Mouse (Mus musculus): ENCODE measurements around the gene Unc5b. TPM values are rescaled to one million over a fixed set of nuclear protein-coding genes. Genes with fewer than 3 reads are reported as not detected.

Gene Unc5b
- total RNA-seq, 1 experiment from 2014 or later: 0.38 TPM

DNA sequence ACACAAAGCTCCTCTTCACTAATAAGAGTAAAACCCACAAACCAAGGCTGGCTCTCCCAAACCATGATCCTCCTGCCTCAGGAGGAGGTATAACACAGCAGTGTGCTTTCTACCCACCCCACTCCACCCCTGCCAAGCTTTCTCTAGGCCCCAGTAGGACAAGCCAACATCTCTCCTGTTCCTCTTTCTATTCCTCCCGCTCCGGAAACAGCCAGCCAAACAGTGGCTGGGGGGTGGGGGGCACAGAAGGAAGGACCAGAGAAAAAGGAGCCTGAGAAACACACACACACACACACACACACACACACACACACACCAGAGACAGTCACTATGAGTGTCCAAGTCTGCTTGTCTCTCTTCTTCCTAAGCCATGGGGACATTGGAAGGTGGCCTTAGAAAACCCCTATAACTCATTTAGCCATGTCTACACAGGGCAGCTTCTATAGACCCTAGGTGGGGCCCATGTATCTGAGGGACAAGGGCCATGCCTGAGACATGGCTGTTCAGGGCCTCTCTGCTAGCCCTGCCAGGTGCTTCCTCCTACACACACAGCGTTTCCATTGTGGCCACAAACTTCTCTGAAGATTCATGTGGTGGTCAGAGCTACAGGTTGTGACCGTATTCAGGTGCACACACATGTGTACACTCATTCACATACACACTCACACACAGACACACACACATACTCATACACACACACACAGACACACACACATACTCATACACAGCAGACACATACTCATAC is 91.6 kb downstream of the Unc5b start:
- ATAC-seq (replicated peaks; ENCODE audit: insufficient number of reproducible peaks, low FRiP score, low TSS enrichment, poor library complexity, severe bottlenecking): no peak

DNA sequence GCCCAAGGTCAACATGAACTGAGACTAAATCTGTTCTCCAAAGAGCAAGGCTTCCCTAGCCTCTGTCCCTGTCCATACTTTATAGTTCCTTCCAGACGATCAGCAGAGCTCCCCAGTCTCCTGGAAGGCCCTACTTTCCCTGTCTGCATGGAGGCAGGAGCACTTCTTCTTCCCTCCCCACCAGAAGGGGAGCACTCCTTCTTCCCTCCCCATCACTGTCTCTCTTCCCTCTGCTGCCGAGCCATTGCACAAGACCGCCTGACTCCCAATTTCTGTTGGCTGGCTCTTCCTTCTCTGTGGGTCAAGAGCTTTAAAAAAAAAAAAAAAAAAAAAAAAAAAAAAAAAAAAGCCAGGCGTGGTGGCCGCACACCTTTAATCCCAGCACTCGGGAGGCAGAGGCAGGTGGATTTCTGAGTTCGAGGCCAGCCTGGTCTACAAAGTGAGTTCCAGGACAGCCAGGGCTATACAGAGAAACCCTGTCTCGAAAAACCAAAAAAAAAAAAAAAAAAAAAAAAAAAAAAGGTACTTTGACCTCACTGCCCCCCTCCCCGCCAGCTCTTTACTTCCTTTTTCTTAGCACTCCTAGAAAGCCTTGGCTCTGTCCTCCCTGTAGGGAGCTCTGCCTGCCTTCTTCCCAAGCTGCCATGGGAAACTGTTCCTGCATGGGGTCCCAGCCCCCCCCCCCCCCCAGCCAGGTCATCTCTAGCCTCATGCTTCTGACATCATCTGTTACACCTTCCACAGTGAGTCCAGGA is 93.3 kb downstream of the Unc5b start:
- ATAC-seq (replicated peaks; ENCODE audit: insufficient number of reproducible peaks, low FRiP score, low TSS enrichment, poor library complexity, severe bottlenecking): no peak

- no peak for ATAC-seq (replicated peaks; ENCODE audit: insufficient number of reproducible peaks, low FRiP score, low TSS enrichment, poor library complexity, severe bottlenecking)
Observed at GRCm38 (mm10) chr10:60737169-60737728, 94.1 kb downstream of the Unc5b start.

- ATAC-seq (replicated peaks; ENCODE audit: insufficient number of reproducible peaks, low FRiP score, low TSS enrichment, poor library complexity, severe bottlenecking): no peak
Observed at GRCm38 (mm10) chr10:60735737-60736136, 95.6 kb downstream of the Unc5b start.

DNA sequence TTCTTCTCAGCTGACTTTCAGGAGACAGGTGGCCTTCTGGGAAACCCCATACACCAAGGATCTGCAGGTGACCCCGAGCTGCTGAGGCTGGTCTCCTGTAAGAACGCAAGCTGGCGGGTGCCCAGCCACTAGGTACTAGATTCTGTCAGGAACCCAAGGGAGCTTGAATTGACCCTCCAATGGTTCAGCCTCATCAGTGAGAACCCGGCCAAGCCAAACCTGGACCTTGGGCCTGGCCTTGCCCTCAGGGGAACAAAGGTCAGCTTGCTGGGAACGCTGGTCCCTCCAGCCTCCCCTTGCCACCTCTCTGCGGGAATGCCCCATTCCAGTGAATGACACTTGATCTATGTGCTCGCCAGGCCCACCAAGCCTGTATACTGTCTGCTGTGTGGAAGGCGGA is 97.9 kb downstream of the Unc5b start:
- no peak for ATAC-seq (replicated peaks; ENCODE audit: insufficient number of reproducible peaks, low FRiP score, low TSS enrichment, poor library complexity, severe bottlenecking)

- no peak for ATAC-seq (replicated peaks; ENCODE audit: insufficient number of reproducible peaks, low FRiP score, low TSS enrichment, poor library complexity, severe bottlenecking)
Observed at GRCm38 (mm10) chr10:60732397-60732861, 99.0 kb downstream of the Unc5b start.

- ATAC-seq (replicated peaks; ENCODE audit: insufficient number of reproducible peaks, low FRiP score, low TSS enrichment, poor library complexity, severe bottlenecking): no peak
Observed at GRCm38 (mm10) chr10:60731742-60732141, 99.6 kb downstream of the Unc5b start.

DNA sequence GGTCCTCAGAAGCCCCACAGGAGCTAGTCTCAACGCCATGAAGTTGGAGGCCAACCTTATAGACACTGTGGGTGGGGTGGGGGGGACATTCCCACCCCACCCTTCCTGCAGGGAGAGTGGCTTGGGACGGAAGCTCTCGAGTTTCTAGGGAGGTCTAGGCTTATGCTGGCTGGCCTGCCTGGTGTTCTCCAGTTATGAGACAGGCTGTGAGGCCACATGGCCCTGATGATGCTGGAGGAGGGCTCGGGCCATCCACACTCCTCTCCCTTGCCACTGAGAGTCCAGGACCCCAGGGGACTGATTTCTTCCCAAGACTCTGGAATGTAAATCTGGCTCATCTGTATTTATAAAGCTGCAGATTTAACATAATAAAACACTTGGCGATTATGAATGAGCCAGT is 104.1 kb downstream of the Unc5b start:
- no peak for ATAC-seq (replicated peaks; ENCODE audit: insufficient number of reproducible peaks, low FRiP score, low TSS enrichment, poor library complexity, severe bottlenecking)

- no peak for ATAC-seq (replicated peaks; ENCODE audit: insufficient number of reproducible peaks, low FRiP score, low TSS enrichment, poor library complexity, severe bottlenecking)
Observed at GRCm38 (mm10) chr10:60726896-60727295, 104.5 kb downstream of the Unc5b start.

DNA sequence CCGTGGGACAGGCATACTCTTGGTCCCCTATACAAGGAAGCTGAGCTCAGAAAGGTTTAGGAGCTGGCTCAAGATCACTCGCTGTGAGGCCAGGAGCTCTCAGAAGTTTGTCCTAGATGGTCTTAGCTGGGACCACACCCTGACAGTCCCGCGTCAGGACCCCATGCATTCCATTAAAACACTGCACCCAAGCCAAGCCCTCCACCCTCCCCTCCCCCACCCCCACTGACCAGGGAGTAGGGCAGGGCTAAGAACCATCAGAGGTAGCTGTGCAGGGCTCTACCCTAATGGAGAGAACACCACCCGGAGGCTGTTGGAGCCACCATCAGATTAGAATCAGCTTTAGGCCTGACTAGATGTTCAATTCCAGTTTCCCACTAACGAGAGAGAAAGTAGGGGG is 106.9 kb downstream of the Unc5b start:
- no peak for ATAC-seq (replicated peaks; ENCODE audit: insufficient number of reproducible peaks, low FRiP score, low TSS enrichment, poor library complexity, severe bottlenecking)

- ATAC-seq (replicated peaks; ENCODE audit: insufficient number of reproducible peaks, low FRiP score, low TSS enrichment, poor library complexity, severe bottlenecking): no peak
Observed at GRCm38 (mm10) chr10:60723345-60723744, 108.0 kb downstream of the Unc5b start.

DNA sequence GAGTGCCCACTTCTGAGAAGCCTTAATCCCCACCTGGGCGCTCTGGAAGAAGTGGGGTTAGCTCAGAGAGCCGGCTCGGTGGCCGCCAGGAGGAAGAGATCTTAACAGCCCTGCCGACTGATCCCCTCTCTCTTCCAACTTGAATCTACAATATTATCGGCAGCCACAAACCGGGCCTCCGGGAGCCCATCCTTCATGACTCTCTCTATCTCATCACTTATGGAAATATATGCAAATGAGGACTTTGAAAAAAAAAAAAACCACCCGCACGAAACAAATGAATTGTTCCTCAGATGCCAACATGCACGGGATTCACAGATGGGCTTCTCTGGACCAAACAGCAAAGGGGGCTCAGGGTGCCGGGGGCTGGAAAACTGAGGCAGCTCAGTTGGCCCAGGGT is 109.7 kb downstream of the Unc5b start:
- ATAC-seq (replicated peaks; ENCODE audit: insufficient number of reproducible peaks, low FRiP score, low TSS enrichment, poor library complexity, severe bottlenecking): no peak

GRCm38 (mm10) chr10:60720461-60720860 is 110.9 kb downstream of the Unc5b start:
- ATAC-seq (replicated peaks; ENCODE audit: insufficient number of reproducible peaks, low FRiP score, low TSS enrichment, poor library complexity, severe bottlenecking): no peak

DNA sequence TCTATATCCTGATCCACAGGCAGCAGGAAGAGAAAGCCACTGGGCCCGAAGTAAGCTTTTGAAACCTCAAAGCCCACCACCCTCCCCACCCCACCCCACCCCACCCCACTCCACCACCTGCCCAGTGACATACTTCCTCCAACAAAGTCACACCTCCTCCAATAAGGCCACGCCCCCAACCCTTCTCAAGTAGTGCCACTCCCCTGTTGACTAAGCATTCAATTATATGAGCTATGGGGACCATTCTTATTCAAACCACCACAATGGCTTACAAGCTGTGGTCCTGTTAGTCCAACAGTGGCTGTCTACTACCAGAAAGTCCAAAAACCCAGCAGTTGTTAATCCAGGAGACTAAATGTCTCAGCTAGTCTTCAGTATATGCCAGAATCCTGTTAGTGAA is 112.9 kb downstream of the Unc5b start:
- no peak for ATAC-seq (replicated peaks; ENCODE audit: insufficient number of reproducible peaks, low FRiP score, low TSS enrichment, poor library complexity, severe bottlenecking)

DNA sequence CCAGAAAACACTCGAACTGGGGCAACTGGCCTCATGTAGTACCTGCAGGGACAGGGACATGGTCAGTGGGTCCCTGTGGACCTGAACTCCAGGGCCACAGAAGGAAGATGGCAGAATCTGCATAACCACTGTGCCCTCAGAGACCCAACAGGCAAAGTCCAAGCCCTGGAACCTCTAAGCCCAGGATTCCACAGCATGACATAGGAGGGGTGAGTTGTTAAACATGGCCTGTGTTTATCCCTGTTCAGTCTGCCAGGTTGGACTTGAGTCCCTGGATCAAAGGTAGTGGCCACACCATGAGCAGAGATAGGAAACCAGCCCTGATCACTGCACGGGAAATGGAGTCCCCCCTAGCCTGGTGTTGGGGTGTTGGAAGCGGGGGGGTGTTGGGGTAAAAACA is 114.9 kb downstream of the Unc5b start:
- ATAC-seq (replicated peaks; ENCODE audit: insufficient number of reproducible peaks, low FRiP score, low TSS enrichment, poor library complexity, severe bottlenecking): no peak

Other genes with a start within 250 kb of the Unc5b start
- 0.32 to 1.1 TPM in 2 of 3 replicates, not detected in the other for gene Cdh23, start 135.1 kb downstream of the Unc5b start, total RNA-seq (2017)
- gene Slc29a3, start 78.8 kb downstream of the Unc5b start, total RNA-seq (2017): 5.0 to 8.1 TPM (median 5.5 TPM) in 3 replicates